Mouse (Mus musculus) ES-Bruce4 (cell line): Measurements from ENCODE around the gene Gm49383. TPM values are rescaled to one million over a fixed set of nuclear protein-coding genes. Genes with fewer than 3 reads are reported as not detected.
A peak's percentile ranks its signal among the peaks of the same experiment; 100 is the strongest.

Experiments used
- H3K27ac ChIP-seq: 2 replicates; pipeline ENCODE4 v1.5.1; 2012; ENCODE audit warnings: low read length, inconsistent platforms; ENCODE audit not compliant: insufficient read depth
- H3K27me3 ChIP-seq: 2 replicates; pipeline ENCODE4 v1.6.1; 2012; ENCODE audit warnings: mild to moderate bottlenecking, low read length, inconsistent platforms; ENCODE audit not compliant: control insufficient read depth, poor library complexity, insufficient read depth, severe bottlenecking
- H3K36me3 ChIP-seq: 2 replicates; pipeline ENCODE4 v1.6.1; 2012; ENCODE audit warnings: inconsistent platforms, mild to moderate bottlenecking, low read length, moderate library complexity; ENCODE audit not compliant: control insufficient read depth, poor library complexity, insufficient read depth, severe bottlenecking
- H3K4me1 ChIP-seq: one replicate; pipeline ENCODE4 v1.8.1; 2011; ENCODE audit warnings: low read length; ENCODE audit not compliant: control insufficient read depth, insufficient read depth
- H3K4me3 ChIP-seq: 2 replicates; pipeline ENCODE4 v1.5.1; 2011; ENCODE audit warnings: low read depth, mild to moderate bottlenecking, low read length
- H3K9ac ChIP-seq: 2 replicates; pipeline ENCODE4 v1.6.1; 2012; ENCODE audit warnings: low read depth, mild to moderate bottlenecking, inconsistent platforms; ENCODE audit not compliant: poor library complexity, severe bottlenecking
- H3K9me3 ChIP-seq: replicated peaks from 2 replicates; pipeline ENCODE4 v1.6.1; 2012; ENCODE audit warnings: mild to moderate bottlenecking, low read length, inconsistent platforms; ENCODE audit not compliant: control insufficient read depth, poor library complexity, insufficient read depth, severe bottlenecking
- CTCF ChIP-seq: IDR thresholded peaks from one replicate; pipeline ENCODE4 v1.8.1; 2011; ENCODE audit warnings: low read depth, low read length
- EP300 ChIP-seq: IDR thresholded peaks from 2 replicates; pipeline ENCODE4 v1.6.1; 2011; ENCODE audit warnings: low read depth, low read length; ENCODE audit not compliant: insufficient read depth
- POLR2A ChIP-seq: IDR thresholded peaks from one replicate; pipeline ENCODE4 v1.8.1; 2011; ENCODE audit warnings: low read length; ENCODE audit not compliant: insufficient read depth
- polyA plus RNA-seq: library from polyadenylated mRNA; stranded (reverse); fragments of >200 nt; gene quantifications from 2 replicates; pipeline ENCODE4 v1.2.4, GENCODE M21; 2011; ENCODE audit warnings: low read depth; ENCODE audit not compliant: missing spikeins, insufficient read depth, insufficient read length

The Gm49383 gene
- 15.1 and 15.4 TPM in 2 replicates for polyA plus RNA-seq

- peak within 1 kb of the TSS; percentile 93 for H3K9ac ChIP-seq
- peak within 1 kb of the TSS; percentile 97 for H3K4me3 ChIP-seq
- peaks cover 1% of the 10 kb centered on the region for H3K4me1 ChIP-seq
- H3K27me3 ChIP-seq = no peaks in the 10 kb centered on the region
- peak; percentile 70 for TF ChIP-seq POLR2A
- TF ChIP-seq EP300 = no peak
- no peak for TF ChIP-seq CTCF
- no peaks in the 10 kb centered on the region for H3K9me3 ChIP-seq
- H3K27ac ChIP-seq = no peak within 1 kb of the TSS
- H3K36me3 ChIP-seq = peaks cover 12% of the 10 kb centered on the region
Observed at GRCm38 (mm10) chr12:69196444-69197377, at the start of gene Gm49383. Gene Gm49383 (minus strand): TSS chr12:69197104.

GRCm38 (mm10) chr12:69241771-69242431 lies 45.0 kb upstream of the Gm49383 start:
- peak overlapping the region; percentile 87 for H3K4me3 ChIP-seq
- no peak overlapping the region for H3K27ac ChIP-seq
- H3K27me3 ChIP-seq = no peaks in the 10 kb centered on the region
- H3K4me1 ChIP-seq = no peaks in the 10 kb centered on the region
- no peaks in the 10 kb centered on the region for H3K36me3 ChIP-seq
- no peaks in the 10 kb centered on the region for H3K9me3 ChIP-seq
- H3K9ac ChIP-seq = peak overlapping the region; percentile 72
- TF ChIP-seq EP300 (no peak), CTCF (no peak), POLR2A (peak; percentile 49)

- no peaks in the 10 kb centered on the region for H3K27me3 ChIP-seq
- peak overlapping the region; percentile 72 for H3K9ac ChIP-seq
- peak overlapping the region; percentile 87; the same call in 1 of the 2 replicates for H3K4me3 ChIP-seq
- TF ChIP-seq POLR2A (no peak), EP300 (no peak), CTCF (no peak)
- H3K36me3 ChIP-seq = no peaks in the 10 kb centered on the region
- no peaks in the 10 kb centered on the region for H3K9me3 ChIP-seq
- H3K4me1 ChIP-seq = no peaks in the 10 kb centered on the region
- H3K27ac ChIP-seq = no peak overlapping the region
Observed at GRCm38 (mm10) chr12:69241405-69241770, 44.5 kb upstream of the Gm49383 start.

GRCm38 (mm10) chr12:69240876-69241275 lies 44.0 kb upstream of the Gm49383 start, which contains the start of gene Klhdc1:
Gene Klhdc1 (plus strand): TSS chr12:69241176.
- no peaks in the 10 kb centered on the region for H3K27me3 ChIP-seq
- H3K9ac ChIP-seq = peak within 1 kb of the TSS; percentile 72
- H3K9me3 ChIP-seq = no peaks in the 10 kb centered on the region
- no peak for TF ChIP-seq CTCF
- no peak for TF ChIP-seq EP300
- no peak for TF ChIP-seq POLR2A
- peak within 1 kb of the TSS; percentile 87 for H3K4me3 ChIP-seq
- H3K36me3 ChIP-seq = no peaks in the 10 kb centered on the region
- no peak within 1 kb of the TSS for H3K27ac ChIP-seq
- H3K4me1 ChIP-seq = no peaks in the 10 kb centered on the region

GRCm38 (mm10) chr12:69238284-69238683 lies 41.4 kb upstream of the Gm49383 start:
- Histone ChIP-seq H3K27me3 (no peaks in the 10 kb centered on the region), H3K9ac (no peak overlapping the region), H3K9me3 (no peaks in the 10 kb centered on the region), H3K4me1 (no peaks in the 10 kb centered on the region), H3K27ac (no peak overlapping the region), H3K4me3 (no peak overlapping the region), H3K36me3 (no peaks in the 10 kb centered on the region)
- no peak for TF ChIP-seq POLR2A
- TF ChIP-seq CTCF = no peak

GRCm38 (mm10) chr12:69235782-69236181 lies 38.9 kb upstream of the Gm49383 start:
- no peak for TF ChIP-seq EP300
- no peak for TF ChIP-seq POLR2A
- TF ChIP-seq CTCF = no peak
- H3K4me1 ChIP-seq = no peaks in the 10 kb centered on the region
- H3K27me3 ChIP-seq = no peaks in the 10 kb centered on the region
- H3K9ac ChIP-seq = no peak overlapping the region
- H3K9me3 ChIP-seq = no peaks in the 10 kb centered on the region
- H3K36me3 ChIP-seq = no peaks in the 10 kb centered on the region
- no peak overlapping the region for H3K27ac ChIP-seq
- H3K4me3 ChIP-seq = no peak overlapping the region
